Mouse (Mus musculus) R1 (cell line): ENCODE data around the gene Tnrc6b.
A peak's percentile ranks its signal among the peaks of the same experiment; 100 is the strongest.
"Not testable (repeated sequence)": the region's sequence is repeated elsewhere in the genome, so short reads cannot be mapped to it uniquely, and the experiment has no call there.

ENCODE experiments used
- DNase-seq: peaks from one replicate; pipeline ENCODE4 v3.0.0-alpha.2; 2018; ENCODE audit warnings: low read depth, low spot score

The Tnrc6b gene

DNA sequence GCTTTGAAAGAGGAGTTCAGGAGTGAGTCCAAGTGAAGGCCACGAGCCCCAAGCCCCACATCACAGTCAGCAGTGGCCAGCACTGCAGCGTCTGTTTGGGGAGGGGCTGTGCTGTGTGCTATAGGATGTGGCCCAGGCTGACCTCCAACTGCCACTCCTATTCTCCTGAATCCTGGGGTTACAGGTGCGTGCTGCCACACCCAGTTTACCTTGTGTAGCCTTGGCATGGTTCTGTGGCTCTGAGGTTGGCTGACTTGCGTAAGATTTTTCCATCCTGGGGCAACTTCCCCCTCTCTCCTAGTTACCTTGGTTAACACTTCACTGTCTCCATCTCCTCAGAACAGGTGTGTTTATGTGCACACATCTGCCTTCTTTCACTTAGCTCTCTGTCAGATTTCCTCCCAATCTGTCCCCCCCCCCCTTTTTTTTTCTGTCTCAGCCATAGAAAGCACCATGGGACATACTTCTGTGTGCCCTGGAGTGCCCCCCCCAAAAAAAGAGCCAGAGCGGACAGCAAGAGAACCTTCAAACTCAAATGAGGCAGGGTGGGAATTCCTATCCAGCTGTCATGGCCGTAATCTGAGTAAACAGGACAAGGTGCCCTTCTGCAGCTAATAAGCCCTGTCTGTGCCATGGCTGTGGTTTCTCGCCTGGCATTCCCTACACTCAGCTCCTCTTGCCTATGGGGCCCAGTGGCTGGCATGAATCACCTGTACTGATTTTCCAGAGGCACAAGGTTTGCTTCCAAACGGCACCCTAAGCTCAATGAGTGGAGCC, 9.4 kb upstream of the Tnrc6b start:
- no peak for DNase-seq

DNA sequence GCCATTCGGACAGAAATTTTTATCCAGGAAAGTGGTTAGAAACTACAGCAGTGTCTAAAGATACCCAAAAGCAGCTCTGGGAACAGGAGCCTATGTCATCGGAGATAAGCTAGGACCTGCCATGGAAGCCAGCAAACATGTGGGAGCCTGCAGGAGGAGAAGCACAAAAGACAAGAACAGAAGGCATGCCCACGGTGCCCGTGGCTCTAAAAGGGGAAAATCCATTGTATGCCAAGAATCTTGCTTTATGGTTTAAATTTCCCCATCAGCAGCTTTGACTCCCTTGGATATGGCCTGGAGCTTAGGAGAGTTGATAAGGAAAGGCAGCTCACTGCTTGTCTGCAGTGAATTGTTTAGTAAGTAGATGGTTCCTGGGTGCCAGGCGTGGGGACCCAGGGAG, 8.2 kb upstream of the Tnrc6b start:
- DNase-seq, result no peak

DNA sequence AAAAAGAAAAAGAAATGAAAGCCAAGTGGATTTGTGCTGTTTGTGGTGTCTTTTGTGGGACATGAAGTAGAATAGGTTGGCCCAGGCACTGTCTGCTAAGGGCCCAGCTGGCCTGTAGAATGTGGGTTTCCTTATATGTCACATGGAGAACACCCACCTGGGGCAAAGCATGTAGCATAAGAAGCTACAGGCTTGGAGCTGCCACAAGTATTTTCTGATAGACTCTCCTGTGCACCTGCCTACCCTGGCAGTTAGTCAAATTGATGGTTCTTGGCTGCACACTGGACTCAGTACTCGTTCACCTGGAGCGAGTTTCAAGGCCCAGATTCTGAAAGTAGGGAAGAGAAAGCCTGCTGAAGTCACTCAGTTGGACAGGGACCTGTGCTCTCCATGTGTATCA, 7.6 kb upstream of the Tnrc6b start:
- DNase-seq, result no peak

DNA sequence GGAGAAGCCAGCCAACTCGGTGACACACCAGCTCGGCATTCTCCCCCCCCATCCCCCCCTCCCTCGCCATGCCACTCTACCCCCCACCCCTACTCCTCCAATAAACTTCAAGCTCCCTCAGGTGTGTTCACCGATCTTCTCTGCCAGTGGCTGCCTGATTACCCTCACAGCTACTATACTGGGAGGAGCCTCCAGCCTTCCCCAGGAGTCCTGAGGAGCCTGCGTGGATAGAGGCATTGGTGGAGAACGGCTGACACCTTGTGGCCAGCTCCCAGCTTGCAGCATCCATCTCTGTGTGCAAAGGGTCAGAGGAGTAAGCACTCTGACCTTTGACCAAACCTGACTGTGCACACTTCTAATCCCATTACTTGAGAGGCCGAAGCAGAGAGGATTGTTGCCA, 6.8 kb upstream of the Tnrc6b start:
- peak; percentile 93 for DNase-seq

DNA sequence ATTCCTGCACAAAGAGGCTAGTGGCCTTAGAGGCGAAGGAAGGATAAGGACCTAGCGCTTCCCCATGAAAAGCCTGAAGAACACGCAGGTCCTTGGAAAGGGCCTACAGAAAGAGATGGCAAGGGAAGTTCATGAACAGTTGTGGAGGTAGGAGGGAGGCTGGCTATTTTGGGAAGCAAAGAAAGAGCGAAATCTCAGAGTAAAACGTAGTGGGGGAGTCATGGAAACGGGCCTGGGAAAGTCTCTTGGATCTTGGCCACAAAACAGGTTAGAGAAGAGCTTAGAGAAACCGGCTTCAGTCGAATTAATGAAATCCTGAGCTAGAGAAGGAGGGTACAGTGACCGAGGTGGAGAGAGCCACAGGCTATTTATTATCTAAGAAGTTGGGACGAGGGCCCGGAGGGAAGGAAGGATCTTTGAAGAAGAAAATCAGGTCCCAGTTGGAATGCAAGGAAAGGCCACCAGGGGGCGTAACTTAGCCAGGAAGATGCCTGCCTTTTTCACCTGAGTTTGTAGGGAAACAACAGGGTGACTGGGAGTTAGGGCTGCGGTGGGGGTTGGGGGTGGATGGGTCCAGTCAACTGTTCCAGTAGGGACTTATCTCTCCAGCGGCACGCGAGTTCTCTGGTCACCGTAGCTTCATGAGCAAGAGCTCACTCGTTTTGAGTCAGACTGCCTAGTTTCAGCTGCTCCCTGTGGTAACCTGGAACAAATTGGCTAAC, 5.1 kb upstream of the Tnrc6b start:
- peak; percentile 89 for DNase-seq

DNA sequence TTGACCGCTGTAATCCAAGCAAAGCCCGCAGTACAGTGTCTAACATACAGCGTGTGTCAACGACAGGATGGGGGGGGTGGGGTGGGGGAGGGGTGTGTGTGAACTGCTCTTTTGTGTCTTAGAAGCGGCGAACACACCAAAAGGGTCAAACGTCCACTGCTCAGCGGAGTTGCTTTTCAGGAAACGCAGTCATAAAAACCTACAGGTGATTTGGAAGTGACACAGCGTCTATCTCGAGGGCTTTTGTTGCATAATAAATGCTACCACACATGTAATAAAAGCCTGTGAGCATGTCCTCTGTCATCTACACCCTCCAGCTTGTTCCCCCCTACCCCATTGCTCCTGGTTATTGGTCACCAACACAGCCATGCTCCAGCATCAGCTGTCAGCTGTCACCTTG, 4.5 kb upstream of the Tnrc6b start:
- no peak for DNase-seq

DNA sequence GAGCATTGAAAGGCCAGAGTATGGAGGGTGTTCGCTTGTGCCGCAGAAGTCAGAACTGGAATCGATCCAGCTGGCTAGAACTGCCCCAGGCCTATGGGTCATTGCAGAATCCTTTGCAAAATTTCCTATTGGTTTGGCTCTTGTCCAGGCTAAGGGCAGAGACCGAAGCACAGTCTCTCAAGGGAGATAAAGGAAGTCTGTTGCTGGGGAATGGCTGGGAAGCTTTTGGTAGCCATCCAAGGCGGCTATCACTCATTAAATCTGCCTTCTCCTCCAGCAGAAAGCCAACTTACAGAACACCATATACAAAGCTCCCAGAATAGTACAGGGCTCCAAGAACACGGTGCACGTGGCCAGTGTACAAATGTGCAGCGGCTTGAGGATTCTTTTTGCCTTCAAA, 4.0 kb upstream of the Tnrc6b start:
- DNase-seq, result no peak

DNA sequence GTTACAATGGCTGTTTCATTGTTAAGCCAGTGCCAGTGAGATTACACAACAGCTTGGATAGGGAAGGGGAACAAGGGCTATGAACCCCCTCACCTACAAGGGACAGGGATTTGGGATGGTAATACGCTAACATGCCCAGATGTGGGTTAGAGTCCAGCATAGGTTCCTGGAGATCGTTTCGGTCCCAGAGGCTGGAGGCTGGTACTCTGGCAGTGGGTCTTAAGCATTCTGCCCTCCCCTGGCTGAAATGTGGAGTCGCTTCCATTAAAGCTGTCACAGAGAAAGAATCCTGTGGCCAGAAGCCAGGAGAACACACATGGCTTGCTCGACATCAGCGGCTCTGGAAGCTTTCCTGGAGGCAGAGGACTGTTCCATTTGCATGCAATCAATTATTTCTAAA, 1.5 kb upstream of the Tnrc6b start:
- peak; percentile 21 for DNase-seq

DNA sequence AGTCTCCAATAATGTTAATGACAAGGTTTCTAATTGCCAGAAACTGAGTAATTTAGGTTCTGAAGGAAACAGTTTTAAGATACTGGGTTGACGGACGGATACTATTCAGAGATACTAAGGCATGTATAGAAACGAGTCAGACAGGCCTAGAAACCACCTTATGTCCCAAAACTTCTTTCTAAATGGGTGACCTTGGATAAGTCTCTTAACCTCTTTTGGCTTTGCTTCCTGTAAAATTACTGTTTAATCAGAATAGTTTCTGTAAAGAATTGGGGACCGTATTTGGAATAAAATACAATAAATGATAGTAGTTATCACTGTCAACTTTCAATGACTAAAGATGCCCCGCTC, 881 bp upstream of the Tnrc6b start:
- DNase-seq, result no peak

DNA sequence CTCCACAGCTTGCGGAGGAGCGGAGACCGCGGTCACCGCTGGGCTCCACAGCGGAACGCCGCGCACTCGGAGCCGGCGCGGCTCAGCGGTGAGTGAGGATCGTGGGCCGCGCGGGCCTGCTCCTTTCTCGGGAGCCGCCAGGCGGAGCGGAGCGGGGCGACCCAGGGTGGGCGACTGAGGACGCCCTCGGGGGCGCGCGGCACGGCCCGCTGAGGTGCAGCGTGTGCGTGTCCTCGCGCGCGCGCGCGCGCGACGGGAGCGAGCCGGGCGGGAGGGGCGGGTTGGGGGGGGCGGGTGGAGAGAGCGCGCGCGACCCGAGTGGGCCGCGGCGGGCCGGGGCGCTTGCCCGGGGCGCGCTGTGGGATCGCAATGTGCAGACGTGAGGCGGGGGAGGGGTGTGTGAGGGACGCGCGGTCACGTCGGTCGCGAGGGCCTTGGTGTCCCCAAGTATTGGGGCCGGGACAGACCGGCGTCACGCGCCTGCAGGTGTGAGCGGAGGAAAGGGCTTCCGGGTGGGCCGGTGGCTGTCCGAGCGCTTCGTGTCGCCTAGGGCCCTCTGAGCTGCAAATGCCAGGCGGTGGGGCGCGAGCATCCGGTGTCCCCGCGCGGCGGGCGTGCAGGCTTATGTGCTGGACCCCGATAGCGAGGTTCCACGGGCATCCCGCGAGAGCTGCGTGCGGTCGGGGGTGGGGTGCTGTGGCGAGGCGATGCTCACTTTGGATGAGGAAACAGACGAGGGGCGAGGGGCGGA, 463 bp downstream of the Tnrc6b start:
- peak; percentile 73 for DNase-seq

DNA sequence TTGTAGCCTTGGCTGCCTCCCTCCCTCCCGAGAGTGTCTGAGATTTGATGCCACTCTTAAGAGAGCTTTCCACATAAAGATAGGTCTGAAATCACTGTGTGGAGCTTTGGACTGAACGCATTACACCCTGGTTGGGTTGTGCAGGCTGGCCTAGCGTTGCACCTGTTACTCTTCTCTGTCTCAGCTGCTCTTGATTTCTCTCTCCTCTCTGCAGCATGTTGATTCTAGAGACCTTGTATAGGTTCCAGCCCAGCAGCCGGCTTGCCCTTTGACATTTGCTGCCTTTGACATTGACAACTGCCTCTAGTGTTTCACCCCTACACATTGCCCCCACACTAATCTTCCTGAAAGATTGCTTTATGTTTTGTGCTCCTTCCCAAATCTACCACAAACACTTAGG, 3.2 kb downstream of the Tnrc6b start:
- DNase-seq, result no peak

DNA sequence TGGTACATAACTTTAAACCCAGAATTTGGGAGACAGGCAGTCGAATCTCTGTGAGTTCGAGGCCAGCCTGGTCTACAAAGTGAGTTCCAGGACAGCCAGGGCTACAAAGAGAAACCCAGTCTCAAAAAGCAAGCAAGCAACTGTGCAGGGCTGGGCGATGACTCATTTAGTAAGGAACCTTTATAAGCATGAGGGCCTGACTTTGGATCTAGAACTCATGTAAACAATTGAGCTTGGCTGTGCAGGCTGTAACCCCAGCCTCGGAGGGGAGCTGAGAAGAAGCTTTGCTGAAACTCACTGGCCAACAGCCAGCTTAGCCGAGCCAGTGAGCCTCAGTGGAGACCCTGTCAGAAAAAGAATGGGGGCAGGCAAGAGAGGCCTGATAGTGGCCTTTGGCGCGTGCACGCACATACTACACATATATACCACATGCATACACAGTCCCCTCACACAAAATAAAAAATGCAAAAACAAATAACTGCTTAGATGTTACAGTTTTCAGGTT, 5.6 kb downstream of the Tnrc6b start:
- no peak for DNase-seq

DNA sequence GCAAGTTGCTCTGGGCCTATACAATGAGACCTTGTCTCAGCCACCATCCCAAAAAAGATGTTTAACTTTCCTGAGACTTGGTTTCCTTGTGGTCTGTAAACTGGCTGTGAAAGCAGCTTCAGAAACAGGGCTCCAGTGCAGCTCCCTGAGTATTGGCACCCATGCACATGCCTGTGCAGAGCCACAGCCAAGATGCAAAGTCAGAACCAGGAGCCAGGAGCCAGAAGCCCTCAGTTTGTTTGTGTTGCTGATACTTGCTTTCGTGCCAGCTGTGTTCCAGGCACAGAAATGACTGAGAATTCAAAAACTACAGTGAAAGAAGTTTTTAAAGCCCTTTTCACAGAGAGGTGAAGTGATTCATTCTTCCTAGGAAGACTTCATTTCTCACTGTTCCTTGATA, 6.3 kb downstream of the Tnrc6b start:
- no peak for DNase-seq

DNA sequence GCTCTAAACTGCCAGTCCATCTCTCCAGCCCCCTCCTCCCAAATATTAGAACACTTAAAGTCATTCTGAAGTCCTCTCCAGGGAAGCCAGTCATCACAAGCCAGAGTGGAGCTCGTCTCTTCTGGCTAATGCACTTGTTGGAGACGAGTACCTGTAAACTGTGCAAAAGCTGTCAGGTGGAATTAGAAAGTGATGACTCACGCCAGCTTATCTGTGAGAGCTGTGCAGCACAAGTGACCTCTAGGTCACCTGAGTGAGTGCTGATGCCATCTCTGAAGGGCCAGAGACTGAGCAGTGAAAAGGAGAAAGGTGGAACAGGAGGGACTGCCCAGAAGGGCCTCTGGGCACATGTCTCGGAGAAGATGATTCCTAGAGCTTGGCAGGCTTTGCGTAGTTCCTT, 9.1 kb downstream of the Tnrc6b start:
- no peak for DNase-seq

DNA sequence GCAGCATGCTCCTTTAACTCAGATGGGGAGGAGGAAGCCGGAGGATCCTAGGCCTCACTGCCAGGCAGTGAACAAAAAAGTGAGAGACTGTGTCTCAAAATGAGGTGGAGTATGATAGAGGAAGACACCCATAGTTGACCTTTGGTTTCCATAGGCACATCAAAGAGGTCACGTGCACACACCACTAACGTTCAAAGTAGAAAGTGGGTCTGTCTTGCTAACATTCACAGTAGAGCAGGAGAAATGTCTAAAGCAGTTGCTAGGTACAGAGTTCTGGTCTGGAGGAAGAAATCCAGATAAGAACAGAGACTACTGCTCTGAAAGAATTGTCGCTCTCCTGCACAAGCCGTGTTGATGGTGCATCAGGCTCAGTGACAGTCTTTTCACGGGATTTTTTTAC, 10.7 kb downstream of the Tnrc6b start:
- DNase-seq, result no peak

DNA sequence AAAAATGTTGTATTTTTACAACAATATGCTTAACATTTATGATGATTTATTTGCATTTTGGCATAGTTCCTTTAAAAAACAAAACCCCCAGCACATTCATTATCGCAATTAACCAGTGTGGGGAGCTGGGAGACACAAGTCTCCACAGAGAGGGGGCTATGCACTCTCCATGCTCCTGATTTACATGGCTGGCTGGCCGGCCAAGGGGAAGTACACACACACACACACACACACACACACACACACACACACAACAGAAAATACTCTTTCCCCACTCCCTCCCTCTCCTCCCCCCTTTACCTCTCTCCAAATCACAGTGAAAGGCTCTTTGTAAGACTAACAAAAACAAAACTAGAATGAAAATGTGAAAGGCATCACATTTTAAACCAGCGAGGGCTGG, 11.3 kb downstream of the Tnrc6b start:
- DNase-seq, result no peak

DNA sequence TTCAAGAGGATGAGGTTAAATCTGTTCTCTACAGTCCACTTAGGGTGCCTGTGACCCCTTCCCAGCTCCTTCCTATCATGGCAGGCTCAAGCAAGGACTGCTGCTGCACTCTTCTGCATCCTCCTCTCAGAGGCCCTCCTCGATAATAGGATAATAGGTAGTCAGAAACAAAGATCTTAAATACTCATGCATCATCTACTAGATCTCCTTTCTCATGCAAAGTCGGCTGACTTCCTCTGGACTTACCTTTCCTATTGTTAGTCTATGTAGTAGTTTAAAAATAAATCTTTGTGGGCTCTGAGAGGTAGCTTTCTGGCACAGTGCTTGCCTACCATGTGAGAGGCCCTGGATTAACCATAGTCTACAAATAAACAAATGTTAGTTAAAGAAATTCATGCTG, 18.4 kb downstream of the Tnrc6b start:
- DNase-seq, result peak; percentile 94

DNA sequence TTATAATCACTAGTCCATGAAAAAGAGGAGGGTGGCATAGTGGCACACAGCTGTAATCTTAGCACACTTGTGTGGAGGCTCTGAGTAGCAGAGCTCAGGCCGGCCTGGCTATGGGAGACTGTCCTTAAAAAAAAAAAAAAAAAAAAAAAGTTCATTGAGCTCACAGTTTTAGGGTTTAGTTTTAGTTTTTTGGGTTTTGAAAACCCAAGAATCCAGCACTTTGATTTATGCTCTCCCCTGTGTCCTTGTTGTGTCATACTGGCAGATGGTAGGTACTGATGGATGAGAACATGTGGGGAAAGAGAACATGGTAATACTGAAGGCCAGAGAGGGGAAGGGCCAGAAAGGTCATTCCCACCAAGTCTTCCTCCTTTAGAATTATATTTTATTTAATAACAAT, 19.9 kb downstream of the Tnrc6b start:
- no peak for DNase-seq

DNA sequence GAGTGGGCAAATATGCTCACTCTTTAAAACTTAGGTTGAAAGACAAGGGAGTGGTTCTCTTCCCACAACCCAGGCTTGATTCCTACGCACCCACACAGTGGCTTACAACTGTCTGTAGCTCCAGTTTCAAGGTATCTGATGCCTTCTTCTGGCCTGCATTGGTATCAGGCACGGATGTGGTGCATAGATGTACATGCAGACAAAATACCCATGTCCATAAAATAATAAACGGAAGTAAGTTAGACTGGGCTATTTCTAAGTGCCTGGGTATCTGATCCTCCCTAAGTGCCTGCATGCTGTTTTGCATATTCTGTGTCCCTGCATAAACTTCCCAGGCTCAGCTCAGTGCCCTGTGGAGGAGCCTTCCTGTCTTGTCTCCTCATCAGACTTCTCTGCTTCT, 20.4 kb downstream of the Tnrc6b start:
- DNase-seq, result no peak

DNA sequence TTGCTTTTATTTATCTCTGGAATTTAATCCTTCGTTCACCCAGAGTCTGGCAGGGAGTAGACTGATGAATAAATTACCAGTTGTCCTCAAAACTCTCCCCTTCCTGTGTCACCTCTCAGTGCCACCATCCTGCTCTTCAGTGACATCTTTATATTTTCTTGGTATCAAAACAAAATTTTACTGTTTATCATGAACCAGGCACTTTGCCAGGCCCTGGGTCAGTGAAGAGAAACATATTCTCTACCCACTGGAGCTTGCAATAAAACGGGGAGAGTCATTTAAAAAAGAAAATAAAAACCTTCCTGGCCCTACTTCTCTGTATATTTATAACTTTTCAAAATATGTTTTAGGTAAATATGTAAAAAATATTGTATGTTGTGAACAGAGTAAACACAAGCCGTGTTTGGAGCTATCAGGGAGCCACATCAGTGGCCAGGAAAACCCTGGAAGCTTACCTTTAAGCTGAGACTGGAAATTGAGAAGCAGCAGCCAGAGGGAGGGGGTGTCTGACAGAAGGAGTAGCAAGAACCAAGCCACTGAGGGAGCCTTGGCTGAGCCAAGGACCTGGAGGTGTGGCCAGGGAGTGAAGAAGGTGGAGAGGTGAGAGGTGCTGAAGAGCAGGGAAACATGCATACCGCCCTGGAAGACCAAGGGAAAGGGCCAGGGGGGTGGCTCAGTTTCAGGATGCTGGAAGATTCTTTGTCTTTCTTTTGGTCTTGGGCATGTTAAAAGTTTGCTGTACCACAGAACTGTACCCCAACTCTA, 21.3 kb downstream of the Tnrc6b start:
- peak; percentile 55 for DNase-seq

DNA sequence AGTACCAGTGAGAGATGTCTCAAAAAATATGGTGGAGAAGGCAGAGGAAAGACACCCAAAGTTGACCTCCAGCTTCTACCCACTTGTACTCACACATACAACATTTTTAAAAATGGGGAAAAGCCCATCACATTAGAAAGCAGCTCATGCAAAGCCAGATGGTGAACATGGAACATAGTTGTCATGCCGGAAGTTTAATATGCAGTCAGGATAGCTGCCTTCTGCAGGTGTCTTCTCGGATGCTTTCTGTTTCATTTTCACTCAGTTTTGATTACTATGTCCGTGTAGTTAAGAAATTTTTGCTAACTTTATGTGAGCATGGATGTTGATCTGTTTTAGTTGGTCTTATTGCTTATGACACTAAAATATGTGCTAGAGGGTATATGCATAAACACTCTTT, 24.2 kb downstream of the Tnrc6b start:
- no peak for DNase-seq

DNA sequence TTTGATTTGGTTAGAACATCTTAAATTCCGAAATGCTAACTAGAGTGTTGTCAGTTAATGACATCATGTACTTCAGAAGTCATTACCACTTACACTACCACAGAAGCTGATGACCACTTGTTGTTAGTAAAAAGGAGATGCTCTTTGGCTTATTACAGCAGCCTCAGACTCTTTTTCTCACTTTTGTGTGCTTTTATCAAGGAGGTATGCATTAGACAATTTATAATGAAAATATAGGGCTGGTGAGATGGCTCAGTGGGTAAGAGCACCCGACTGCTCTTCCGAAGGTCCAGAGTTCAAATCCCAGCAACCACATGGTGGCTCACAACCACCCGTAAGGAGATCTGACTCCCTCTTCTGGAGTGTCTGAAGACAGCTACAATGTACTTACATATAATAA, 24.6 kb downstream of the Tnrc6b start:
- not testable (repeated sequence) for DNase-seq
